Mouse (Mus musculus): ENCODE data around the gene Btnl2.
A peak's percentile ranks its signal among the peaks of the same experiment; 100 is the strongest.

Gene Btnl2

DNA sequence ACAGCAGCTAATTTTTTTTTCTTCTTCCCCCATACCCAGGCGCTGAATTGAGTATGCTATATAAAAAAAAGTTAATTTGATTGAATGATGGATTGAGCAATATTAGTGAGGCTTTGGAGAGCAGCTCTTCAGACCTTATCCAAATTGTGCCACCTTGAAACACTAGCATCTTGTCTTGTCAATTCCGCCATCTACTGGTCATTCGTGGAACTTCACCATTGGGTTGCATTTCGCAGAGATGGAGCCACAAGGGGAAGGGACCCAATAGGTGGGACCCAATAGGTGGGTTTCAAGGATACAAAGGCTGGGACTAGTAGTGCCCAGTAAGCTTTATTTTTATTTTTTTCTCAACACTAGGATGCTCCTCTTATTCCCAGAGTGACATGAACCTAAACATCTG, 5.2 kb upstream of the Btnl2 start:
- DNase-seq: peak; percentile 88 to 93

DNA sequence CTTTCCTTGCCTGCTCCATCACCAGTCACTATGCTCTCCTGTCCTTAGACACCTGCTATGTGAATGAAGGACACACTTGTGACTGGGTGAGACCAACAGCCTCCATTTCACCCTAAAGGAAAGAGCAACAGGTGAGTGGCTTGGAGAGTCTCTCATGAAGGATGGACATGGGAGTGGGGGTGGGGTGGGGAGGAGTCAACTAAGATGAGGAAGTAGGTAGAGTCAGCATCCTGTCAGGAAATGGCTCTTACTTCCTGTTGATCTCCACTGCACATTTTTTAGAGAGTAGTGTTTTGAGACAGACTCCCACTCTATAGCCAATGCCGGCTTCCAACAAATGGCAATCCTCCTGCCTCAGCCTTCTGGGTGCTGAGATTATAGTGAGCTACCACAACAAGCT, 318 bp downstream of the Btnl2 start:
- DNase-seq: no peak

DNA sequence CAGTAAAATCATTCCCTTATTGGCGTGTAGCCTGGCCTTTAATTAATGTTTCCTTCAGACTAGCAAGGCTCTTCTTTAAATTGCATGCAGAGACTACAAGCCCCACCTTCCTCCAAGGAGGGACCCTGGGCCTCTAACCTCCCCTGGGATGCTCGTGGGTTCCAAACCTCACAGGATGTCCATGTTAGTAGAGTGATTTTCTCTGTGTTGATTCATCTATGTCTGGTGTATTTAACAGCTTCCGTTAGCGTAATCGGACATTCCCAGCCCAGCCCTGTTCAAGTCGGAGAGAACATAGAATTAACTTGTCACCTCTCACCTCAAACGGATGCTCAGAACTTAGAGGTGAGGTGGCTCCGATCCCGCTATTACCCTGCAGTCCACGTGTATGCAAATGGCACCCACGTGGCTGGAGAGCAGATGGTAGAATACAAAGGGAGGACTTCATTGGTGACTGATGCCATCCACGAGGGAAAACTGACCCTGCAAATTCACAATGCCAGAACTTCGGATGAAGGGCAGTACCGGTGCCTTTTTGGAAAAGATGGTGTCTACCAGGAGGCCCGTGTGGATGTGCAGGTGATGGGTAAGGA, 8.4 kb downstream of the Btnl2 start:
- no peak for DNase-seq

DNA sequence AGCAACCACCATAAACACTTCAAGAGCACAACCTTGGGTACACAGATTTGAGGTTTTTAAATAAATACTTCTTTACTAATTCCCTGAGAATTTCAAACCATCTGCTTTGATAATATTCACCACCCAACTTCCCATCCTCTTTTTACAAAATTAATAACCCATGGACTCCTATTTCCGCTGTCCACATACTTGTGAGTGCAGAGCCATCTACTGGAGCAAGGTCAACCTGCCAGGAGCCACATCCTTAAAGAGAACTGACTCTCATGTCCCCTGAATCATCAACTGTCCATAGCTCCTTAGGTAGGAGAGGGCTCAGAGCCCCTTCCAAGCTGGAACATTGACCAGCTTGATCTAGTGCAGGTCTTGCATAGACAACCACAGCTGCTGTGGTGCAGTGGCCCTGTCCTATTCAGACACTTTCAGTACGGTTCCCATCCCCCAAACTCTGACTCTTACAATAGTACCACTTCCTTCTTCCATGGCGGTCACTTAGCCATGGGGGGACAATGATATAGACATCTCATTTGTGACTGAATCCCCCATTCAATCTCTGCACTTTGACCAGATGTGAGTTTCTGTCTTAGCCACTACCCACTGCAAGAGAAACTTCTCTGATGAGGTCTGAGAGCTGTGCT, 9.2 kb downstream of the Btnl2 start:
- no peak for DNase-seq

DNA sequence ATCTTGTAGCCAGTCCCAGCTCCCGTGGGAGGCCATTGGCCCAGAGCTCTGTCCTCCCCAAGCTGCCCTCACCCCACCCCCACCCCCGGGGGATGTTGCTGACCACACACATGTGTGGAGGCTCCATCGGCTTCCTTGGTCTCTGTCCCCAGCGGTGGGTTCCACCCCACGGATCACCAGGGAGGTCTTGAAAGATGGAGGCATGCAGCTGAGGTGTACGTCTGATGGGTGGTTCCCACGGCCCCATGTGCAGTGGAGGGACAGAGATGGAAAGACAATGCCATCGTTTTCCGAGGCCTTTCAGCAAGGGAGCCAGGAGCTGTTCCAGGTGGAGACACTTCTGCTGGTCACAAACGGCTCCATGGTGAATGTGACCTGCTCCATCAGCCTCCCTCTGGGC, 10.4 kb downstream of the Btnl2 start:
- DNase-seq: no peak

DNA sequence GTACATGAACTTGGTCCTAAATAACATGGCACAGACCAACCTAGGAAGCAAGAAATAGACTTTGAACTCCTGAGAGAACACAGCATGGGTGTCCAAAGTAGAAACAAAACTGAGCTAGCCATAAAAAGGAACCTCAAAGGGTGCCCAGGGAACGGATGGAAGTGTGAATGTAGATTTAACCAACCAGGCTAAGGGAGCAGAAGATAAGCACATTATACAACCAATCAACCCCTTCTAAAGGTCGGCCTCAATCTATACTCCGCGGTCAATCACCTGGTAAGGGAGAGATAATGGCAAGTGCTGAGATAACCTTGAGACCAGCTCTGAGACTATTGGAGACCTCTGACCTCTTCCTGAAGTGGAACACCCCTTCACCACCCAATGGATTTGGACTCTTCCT, 15.9 kb downstream of the Btnl2 start:
- no peak for DNase-seq

DNA sequence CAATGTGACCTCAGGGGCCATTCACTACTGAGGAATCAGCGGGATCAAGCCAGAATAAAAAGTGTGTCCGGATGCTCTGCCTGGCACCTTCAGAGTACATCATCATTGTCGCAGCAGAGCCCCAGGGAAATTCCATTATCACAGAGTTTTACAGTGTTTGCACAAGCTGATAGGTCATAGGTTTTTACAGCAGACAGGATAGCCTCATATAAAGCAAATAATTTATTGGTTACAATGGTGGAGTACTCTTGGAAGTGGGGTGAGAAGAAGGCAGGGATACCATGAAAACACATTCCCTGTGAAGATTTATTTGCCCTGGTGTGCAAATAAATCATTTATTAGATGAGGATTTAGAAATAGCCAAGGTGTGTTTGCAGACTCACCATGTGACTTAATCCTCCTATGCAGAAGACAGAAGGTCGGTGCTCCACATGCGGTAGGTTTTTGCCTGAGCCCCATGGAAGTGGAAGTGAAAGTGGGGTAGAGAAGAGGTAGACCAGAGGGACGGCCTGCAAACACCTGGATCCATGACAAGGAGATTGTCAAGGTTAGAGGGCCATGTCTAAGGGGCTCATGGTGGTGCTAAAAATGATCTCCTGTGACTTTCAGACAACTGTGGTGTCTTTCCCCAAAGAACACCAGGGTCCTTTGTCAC, 18.6 kb downstream of the Btnl2 start:
- no peak for DNase-seq

DNA sequence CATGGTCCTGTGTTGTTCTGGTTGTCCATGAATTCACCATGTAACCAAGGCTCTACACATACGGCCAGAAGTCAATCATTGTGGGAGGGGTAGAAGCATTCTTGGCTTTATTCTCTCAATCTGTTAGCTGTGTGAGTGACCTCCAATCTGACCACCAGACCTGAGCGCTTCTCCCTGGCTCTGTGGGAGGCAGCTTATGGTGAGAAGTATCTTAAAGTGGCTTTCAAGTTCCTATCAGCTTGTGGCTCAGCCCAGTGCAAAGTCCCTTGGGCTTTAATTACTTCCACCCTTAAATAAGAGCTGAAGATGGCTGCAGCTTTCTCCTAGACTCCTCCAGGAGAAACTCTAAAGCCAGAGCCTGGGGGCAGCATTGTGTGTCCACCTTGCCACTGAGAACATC, 22.2 kb downstream of the Btnl2 start, which contains the start of gene Btnl1:
Btnl1 (plus strand) TSS at position 286 of the 400 bp plus-strand sequence.
- DNase-seq: no peak

DNA sequence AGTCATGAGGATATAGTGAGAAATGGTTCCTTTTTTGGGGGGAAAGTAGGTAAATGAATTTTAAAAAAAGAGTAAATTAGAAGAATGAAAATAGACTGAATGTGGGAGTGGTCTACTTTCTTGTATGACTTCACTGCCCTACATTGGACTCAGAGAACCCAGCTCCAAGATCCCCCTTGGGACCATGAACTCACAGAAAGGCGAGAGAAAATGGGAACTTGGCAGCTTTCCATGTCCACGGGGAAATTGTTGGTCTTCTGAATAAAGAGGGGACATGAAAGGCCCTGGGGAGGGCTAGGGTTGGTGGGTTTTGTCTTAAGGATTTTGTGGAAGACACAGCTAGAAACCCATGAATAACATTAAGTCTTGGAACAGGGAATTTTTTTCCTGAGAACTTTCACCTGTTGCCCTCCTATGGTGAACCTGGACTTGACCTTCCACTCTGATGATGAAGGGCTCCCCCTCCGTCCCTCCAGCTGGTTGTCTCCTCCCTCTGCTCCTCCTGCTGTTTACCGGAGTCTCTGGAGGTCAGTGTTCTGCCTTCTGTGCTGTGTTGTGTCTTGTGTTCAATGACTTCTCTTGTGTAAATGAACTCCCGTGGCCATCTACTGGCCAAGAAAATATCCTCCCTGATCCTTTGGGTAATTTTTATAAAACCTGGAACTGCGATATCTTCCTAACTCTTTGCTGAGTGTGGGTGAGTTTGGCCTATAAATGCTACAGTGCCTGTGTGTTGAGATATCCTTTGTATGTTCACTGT, 23.0 kb downstream of the Btnl2 start:
- DNase-seq: no peak

DNA sequence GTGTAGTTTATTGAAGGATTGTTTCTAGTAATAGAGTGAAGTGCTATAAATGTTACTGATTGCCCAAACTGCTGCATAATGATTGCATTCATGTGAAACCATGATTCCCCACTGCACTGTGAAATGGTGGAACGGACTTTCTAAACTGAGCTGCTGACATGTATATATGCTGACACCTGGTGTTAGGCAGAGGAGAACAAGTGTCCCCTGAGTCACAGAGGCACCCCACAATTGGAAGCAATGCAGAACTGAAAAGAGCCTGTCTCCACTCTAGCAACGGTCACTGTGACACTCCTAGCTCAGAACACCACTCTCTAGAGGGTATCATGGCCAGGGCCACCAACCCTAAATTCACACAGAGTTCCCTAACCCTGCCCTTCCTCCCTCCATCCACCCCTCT, 24.1 kb downstream of the Btnl2 start:
- DNase-seq: no peak

DNA sequence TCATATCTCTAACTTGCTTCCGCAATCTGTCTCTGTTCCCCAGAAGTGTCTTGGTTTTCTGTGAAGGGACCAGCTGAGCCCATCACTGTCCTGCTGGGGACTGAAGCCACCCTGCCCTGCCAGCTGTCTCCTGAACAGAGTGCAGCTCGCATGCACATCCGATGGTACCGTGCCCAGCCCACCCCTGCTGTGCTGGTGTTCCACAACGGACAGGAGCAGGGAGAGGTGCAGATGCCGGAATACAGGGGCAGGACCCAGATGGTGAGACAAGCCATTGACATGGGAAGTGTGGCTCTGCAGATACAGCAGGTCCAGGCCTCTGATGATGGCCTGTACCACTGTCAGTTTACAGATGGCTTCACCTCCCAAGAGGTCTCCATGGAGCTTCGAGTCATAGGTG, 24.8 kb downstream of the Btnl2 start:
- DNase-seq: peak in 1 of 2 experiments; percentile 49

DNA sequence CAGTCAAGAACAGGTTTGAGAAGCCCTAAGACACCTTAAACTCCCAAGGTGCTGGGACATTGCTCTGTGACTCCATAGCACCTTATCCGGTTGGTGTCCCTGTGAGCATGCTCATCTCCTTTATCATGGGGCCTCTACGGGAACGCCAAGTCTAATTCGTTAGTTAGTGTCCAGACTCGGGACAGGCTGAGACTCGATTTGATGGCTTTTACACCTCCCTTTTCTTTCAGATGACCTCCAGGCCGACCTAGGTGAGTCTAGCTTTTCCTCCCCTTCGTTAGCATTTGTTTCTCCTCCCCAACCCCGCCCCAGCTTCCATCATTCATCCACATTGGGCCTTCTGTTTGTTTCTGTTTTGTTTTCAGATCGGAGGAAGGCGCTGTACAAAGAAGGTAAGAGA, 27.3 kb downstream of the Btnl2 start:
- no peak for DNase-seq

DNA sequence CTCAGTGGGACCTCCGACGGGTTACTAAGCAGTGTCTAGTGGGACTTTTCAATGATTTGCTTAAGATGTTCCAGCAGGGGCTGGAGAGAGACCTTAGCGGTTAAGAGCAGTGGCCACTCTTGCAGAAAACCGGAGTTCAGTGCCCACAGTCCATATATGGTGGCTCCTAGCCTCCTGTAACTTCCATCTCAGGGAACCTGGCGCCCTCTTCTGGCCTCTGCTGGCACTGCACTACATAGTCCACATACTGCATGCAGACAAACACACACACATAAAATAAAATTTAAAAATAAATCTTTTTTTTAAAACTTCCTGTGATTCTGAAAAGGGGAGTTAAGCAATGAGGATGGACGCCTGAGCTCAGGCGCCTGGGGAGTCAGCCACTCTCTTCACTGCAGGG, 28.6 kb downstream of the Btnl2 start:
- peak in 1 of 2 experiments; percentile 43 for DNase-seq

DNA sequence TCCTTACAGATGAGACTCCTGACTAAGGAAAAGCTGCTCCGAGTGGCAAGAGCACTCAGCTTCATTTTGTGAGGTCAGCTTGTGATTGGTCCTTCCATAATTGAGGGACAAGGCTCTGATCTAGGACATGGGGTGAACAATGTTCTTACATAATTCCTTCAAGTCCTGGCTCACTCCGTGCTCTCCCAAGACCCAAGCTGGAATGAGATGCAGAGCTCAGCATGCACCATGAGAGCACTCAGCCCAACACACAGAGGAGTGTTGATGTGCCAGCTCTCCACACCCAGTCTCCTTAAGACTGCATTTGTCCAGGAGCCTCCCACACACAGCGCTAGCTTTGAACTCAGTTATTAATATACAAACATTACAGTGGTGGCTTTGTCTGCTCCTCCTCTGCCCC, 30.1 kb downstream of the Btnl2 start:
- DNase-seq: no peak

DNA sequence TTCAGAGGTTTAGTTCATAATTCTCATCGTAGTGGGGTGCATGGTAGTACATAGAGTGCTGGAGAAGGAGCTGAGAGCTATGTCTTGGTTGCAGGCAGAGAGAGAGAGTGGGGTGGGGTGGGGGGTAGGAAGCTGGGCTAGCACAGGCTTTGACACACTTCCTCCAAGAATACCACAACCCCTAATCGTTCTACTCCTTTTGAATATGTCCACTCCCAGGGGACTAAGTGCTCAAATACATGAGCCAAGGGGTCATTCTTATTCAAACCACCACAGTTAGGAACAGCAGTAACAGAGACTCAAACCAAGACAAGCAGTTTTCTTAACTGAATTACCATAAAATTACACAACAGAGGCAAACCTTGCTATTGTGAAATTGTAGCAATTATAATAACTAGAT, 32.0 kb downstream of the Btnl2 start:
- DNase-seq: no peak

DNA sequence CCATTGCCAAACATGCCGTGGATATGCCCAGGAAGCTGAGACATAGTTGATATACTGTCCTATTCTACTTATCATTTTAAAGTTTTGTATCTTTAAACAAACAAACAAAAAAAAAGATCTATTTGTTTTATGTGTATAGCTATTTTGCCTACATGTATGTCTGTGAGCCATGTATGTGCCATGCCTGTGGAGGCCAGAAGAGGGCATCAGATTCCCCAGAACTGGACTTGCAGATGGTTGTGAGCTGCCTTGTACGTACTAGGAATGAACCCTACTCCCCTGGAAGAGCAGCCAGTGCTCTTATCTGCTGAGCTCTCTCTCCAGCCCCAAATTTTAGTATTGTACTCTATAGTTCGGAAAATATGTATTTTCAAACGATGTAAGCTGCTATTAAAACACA, 33.9 kb downstream of the Btnl2 start:
- DNase-seq: peak; percentile 64 to 67

DNA sequence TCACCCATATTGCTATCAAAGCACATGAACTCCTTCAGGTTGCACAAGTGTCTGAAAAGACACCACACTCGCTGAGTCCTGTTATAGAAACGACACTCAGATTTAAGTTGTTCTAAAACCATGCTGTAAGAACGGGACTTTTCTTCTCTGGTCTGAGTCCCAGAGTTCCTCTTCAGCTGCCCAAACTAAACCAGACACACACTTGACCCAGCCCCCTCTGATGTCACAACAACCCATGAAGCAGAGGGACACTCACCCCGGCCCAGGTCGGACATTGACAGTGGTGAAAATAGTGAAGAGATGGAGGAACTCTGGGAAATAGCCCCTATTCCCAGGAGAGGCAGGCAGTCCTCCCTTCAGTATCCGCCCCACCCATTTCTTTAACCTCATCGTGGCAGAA, 36.9 kb downstream of the Btnl2 start:
- DNase-seq: no peak

DNA sequence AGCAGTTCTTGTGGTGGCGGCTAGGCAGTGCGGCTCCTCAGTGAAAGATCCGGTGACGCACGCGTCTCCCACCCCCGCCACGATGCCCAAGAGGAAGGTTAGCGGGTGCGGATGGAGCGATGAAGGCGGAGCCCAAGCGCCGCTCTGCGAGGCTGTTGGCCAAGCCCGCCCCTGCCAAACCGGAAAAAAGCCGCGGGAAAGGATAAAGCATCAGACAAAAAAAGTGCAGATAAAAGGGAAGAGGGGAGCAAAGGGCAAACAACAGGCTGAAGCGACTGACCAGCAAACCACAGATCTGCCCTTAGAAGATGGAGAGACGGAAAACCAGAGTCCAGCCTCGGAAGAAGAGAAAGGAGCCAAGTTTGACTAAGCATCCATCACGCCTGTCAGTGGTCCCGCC, 37.7 kb downstream of the Btnl2 start:
- peak; percentile 48 to 52 for DNase-seq

DNA sequence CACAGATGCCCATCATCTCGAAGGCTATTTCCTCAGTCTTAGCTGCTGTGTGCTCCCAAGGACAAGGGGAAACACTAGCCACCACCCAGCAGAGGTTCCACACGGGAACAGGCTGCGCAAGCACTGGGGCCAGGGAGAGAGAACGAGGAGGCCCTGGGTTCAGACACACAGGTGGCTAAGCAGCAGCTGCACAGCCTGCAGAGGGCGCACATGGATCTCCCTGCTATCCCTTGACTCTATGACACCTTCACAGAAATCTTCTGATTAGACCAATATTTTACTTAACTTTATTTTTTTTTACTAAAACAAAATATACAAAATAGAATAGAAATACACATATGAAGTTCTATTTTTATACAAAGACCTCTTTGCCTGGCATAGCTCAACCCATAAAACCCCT, 42.7 kb downstream of the Btnl2 start:
- peak; percentile 21 to 26 for DNase-seq

DNA sequence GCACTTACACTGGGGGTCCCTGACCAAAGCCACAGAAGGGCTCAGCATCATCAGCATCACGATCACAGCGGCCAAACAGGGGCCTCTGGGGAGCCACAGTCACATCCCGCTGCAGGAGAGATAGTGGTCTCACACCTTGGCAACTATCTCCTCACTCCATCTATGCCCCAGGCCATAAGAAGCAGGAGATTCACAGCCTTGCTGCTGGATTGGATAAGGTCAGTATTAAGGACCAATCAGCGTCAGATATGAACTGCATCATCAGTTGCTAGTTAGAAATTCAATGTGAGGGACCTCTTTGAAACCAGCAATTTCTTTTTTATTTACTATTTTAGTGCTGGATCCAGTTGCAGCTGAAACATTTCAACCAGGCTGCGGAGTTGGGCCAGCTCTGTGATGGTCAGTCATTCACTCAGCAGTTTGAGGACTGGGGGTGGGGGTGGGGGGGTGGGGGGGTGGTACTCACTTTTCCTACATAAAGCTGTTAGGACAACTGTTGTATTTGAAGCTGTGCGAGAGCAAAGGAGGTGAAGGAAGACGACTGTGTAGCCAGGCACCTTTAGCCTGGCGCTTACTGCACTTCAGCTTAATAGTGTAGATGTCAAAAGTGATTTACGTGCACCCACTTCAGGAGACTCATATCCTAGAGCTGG, 43.6 kb downstream of the Btnl2 start:
- peak; percentile 75 to 81 for DNase-seq

DNA sequence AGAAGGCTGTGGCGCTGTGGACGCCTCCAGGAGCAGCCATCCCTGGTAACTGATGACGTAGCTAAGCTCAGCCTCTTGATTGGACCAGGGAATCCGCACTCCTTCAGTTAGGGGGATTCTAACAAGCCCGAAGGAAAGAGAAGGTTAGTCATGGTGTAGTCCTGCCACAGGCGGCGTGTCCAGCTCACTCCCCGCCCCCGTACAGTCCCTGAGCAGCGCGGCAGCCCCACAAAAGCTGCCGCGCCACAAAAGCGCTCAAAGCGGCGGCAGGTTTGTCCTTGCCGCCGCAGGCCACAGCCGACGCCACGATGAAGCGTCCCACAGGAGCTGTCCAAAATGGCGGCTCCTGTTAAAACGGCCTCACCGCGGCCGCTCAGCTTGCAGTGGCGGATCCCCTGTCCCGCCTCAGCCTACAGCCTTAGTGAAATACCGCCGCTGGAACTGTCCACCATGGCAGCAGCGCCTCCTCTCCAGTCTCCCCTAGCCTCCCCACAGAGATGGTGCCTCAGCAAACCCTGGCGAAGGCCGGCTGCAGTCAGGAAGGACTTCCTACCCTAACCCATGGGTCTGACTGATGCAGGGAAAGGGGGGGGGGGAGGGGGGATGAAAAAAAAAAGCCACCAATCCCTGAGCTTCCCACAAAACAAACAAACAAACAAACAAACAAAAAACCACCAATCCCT, 44.2 kb downstream of the Btnl2 start, which contains the start of gene BC051142:
BC051142 (plus strand) TSS at position 110 of the 683 bp plus-strand sequence.
- DNase-seq: peak; percentile 92

DNA sequence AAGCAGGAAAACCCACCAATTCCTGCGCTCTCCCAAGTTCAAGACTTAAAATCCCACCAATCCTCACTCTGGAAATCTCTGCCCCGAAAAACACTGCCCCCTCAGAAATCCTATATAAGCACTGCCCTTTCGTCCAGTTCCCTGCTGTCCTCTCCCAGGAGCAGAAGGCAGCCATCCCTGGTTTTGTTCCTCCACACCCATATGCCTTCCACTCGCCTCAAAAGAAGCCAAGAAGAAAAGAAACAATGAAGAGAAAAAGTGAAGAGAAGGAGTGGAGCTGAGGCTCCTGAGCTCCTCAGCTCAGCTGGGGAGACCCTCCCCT, 44.7 kb downstream of the Btnl2 start:
- DNase-seq: peak; percentile 37 to 43

DNA sequence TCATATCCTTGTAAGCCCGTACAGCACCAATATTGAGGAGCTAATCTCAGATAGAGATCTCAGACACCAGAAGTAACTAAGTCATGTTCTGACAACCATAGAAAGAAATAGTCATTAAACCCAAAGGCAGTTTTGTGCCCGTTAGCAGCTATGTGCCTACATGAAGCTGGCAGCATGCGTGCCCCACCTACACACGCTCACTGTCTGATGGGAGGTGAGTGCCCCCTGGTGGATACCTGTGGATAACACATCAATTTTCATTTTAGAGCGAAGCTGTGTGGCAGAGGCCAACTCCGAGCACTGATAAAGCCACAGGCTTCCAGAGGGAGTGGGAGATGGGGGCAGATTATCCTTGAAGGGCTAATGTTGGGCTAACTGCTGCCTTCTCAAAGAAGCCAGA, 56.5 kb downstream of the Btnl2 start:
- DNase-seq: peak; percentile 82 to 84
